Mouse (Mus musculus): ENCODE results near the gene H2-Ab1. TPM values are rescaled to one million over a fixed set of nuclear protein-coding genes. Genes with fewer than 3 reads are reported as not detected.
"Not testable (repeated sequence)": the region's sequence is repeated elsewhere in the genome, so short reads cannot be mapped to it uniquely, and the experiment has no call there.

H2-Ab1 gene
- polyA plus RNA-seq, 1 experiment from 2014 or later, result 11.7 TPM

GRCm38 (mm10) chr17:34219096-34219495 lies 38.4 kb upstream of the H2-Ab1 start:
- not testable (repeated sequence) for H3K4me1 ChIP-seq; H3K27ac ChIP-seq (replicated peaks); H3K9ac ChIP-seq; H3K36me3 ChIP-seq; H3K4me3 ChIP-seq (replicated peaks); H3K9me3 ChIP-seq (replicated peaks); H3K4me2 ChIP-seq (replicated peaks); ATAC-seq (ENCODE audit: insufficient number of reproducible peaks, low FRiP score, low TSS enrichment, low read depth)
- peaks cover 18% of the 10 kb centered on the region for H3K27me3 ChIP-seq
- 85% methylated on average over 8 of the region's 11 CpGs for WGBS

GRCm38 (mm10) chr17:34219801-34220200 lies 37.7 kb upstream of the H2-Ab1 start:
- H3K4me1 ChIP-seq; ATAC-seq (ENCODE audit: insufficient number of reproducible peaks, low FRiP score, low TSS enrichment, low read depth): not testable (repeated sequence)

GRCm38 (mm10) chr17:34220401-34220800 lies 37.1 kb upstream of the H2-Ab1 start:
- H3K27ac ChIP-seq (replicated peaks); H3K4me1 ChIP-seq; H3K27me3 ChIP-seq; H3K36me3 ChIP-seq; ATAC-seq (ENCODE audit: insufficient number of reproducible peaks, low FRiP score, low TSS enrichment, low read depth); H3K4me2 ChIP-seq (replicated peaks); H3K4me3 ChIP-seq (replicated peaks); H3K9me3 ChIP-seq (replicated peaks); H3K9ac ChIP-seq: not testable (repeated sequence)
- WGBS, result 95% methylated on average over 4 of the region's 16 CpGs

More at GRCm38 (mm10) chr17:34219801-34220200, 37.7 kb upstream of the H2-Ab1 start:
- not testable (repeated sequence) for H3K4me2 ChIP-seq (replicated peaks); H3K9me3 ChIP-seq (replicated peaks); H3K4me3 ChIP-seq (replicated peaks); H3K36me3 ChIP-seq; H3K9ac ChIP-seq; H3K27ac ChIP-seq (replicated peaks)
- 93% methylated on average over 3 of the region's 7 CpGs for WGBS
- H3K27me3 ChIP-seq, result peaks cover 12% of the 10 kb centered on the region

GRCm38 (mm10) chr17:34224816-34225215 lies 32.7 kb upstream of the H2-Ab1 start:
- no peak overlapping the region for H3K9ac ChIP-seq
- no peaks in the 10 kb centered on the region for H3K9me3 ChIP-seq (replicated peaks)
- no peaks in the 10 kb centered on the region for H3K36me3 ChIP-seq
- no peak for ATAC-seq (ENCODE audit: insufficient number of reproducible peaks, low FRiP score, low TSS enrichment, low read depth)
- no peak overlapping the region for H3K27ac ChIP-seq (replicated peaks)
- H3K4me2 ChIP-seq (replicated peaks), result no peak overlapping the region
- WGBS, result 87% methylated on average over 3 of the region's 3 CpGs
- no peak overlapping the region for H3K4me3 ChIP-seq (replicated peaks)
- H3K27me3 ChIP-seq, result no peaks in the 10 kb centered on the region
- no peaks in the 10 kb centered on the region for H3K4me1 ChIP-seq

- H3K4me3 ChIP-seq (replicated peaks), result no peak overlapping the region
- H3K36me3 ChIP-seq, result no peaks in the 10 kb centered on the region
- no peak overlapping the region for H3K4me2 ChIP-seq (replicated peaks)
- H3K27me3 ChIP-seq, result no peaks in the 10 kb centered on the region
- no peak overlapping the region for H3K9ac ChIP-seq
- ATAC-seq (ENCODE audit: insufficient number of reproducible peaks, low FRiP score, low TSS enrichment, low read depth), result no peak
- no peaks in the 10 kb centered on the region for H3K4me1 ChIP-seq
- no peaks in the 10 kb centered on the region for H3K9me3 ChIP-seq (replicated peaks)
- 95% methylated on average over 8 of the region's 8 CpGs for WGBS
- no peak overlapping the region for H3K27ac ChIP-seq (replicated peaks)
Measured at GRCm38 (mm10) chr17:34225426-34225825, 32.1 kb upstream of the H2-Ab1 start.

GRCm38 (mm10) chr17:34225911-34226310 lies 31.6 kb upstream of the H2-Ab1 start:
- H3K9ac ChIP-seq; H3K27me3 ChIP-seq; H3K4me3 ChIP-seq (replicated peaks); H3K36me3 ChIP-seq; H3K4me2 ChIP-seq (replicated peaks); H3K27ac ChIP-seq (replicated peaks); H3K4me1 ChIP-seq; ATAC-seq (ENCODE audit: insufficient number of reproducible peaks, low FRiP score, low TSS enrichment, low read depth); H3K9me3 ChIP-seq (replicated peaks): not testable (repeated sequence)
- WGBS, result 99% methylated on average over 15 of the region's 23 CpGs

- H3K4me3 ChIP-seq (replicated peaks); H3K27me3 ChIP-seq; H3K4me2 ChIP-seq (replicated peaks); ATAC-seq (ENCODE audit: insufficient number of reproducible peaks, low FRiP score, low TSS enrichment, low read depth); H3K9me3 ChIP-seq (replicated peaks); H3K9ac ChIP-seq; H3K36me3 ChIP-seq; H3K4me1 ChIP-seq; H3K27ac ChIP-seq (replicated peaks): not testable (repeated sequence)
- WGBS, result 97% methylated on average over 7 of the region's 9 CpGs
Measured at GRCm38 (mm10) chr17:34230971-34231370, 26.5 kb upstream of the H2-Ab1 start.

- not testable (repeated sequence) for H3K4me3 ChIP-seq (replicated peaks); H3K9ac ChIP-seq; H3K36me3 ChIP-seq; H3K4me2 ChIP-seq (replicated peaks); H3K27ac ChIP-seq (replicated peaks); ATAC-seq (ENCODE audit: insufficient number of reproducible peaks, low FRiP score, low TSS enrichment, low read depth); H3K27me3 ChIP-seq; H3K9me3 ChIP-seq (replicated peaks); H3K4me1 ChIP-seq
- 92% methylated on average over 6 of the region's 7 CpGs for WGBS
Measured at GRCm38 (mm10) chr17:34232021-34232420, 25.5 kb upstream of the H2-Ab1 start.

GRCm38 (mm10) chr17:34234926-34235325 lies 22.6 kb upstream of the H2-Ab1 start:
- no peaks in the 10 kb centered on the region for H3K27me3 ChIP-seq
- H3K4me2 ChIP-seq (replicated peaks), result no peak overlapping the region
- H3K9me3 ChIP-seq (replicated peaks), result no peaks in the 10 kb centered on the region
- no peak overlapping the region for H3K4me3 ChIP-seq (replicated peaks)
- ATAC-seq (ENCODE audit: insufficient number of reproducible peaks, low FRiP score, low TSS enrichment, low read depth), result no peak
- H3K4me1 ChIP-seq, result no peaks in the 10 kb centered on the region
- H3K27ac ChIP-seq (replicated peaks), result no peak overlapping the region
- no peak overlapping the region for H3K9ac ChIP-seq
- H3K36me3 ChIP-seq, result no peaks in the 10 kb centered on the region
- WGBS, result 37% methylated on average over 9 of the region's 9 CpGs

- Histone ChIP-seq H3K4me2 (replicated peaks) (no peak overlapping the region), H3K4me1 (no peaks in the 10 kb centered on the region), H3K27ac (replicated peaks) (no peak overlapping the region), H3K27me3 (no peaks in the 10 kb centered on the region), H3K9ac (no peak overlapping the region), H3K36me3 (no peaks in the 10 kb centered on the region), H3K4me3 (replicated peaks) (no peak overlapping the region), H3K9me3 (replicated peaks) (no peaks in the 10 kb centered on the region)
- no peak for ATAC-seq (ENCODE audit: insufficient number of reproducible peaks, low FRiP score, low TSS enrichment, low read depth)
- 84% methylated on average over 5 of the region's 5 CpGs for WGBS
Measured at GRCm38 (mm10) chr17:34236691-34237090, 20.8 kb upstream of the H2-Ab1 start.

- WGBS, result 75% methylated on average over 3 of the region's 3 CpGs
- ATAC-seq (ENCODE audit: insufficient number of reproducible peaks, low FRiP score, low TSS enrichment, low read depth), result no peak
- Histone ChIP-seq H3K27me3 (no peaks in the 10 kb centered on the region), H3K9me3 (replicated peaks) (no peaks in the 10 kb centered on the region), H3K4me2 (replicated peaks) (no peak overlapping the region), H3K36me3 (no peaks in the 10 kb centered on the region), H3K9ac (no peak overlapping the region), H3K4me3 (replicated peaks) (no peak overlapping the region), H3K27ac (replicated peaks) (no peak overlapping the region), H3K4me1 (no peaks in the 10 kb centered on the region)
Measured at GRCm38 (mm10) chr17:34237741-34238140, 19.7 kb upstream of the H2-Ab1 start.

GRCm38 (mm10) chr17:34238706-34239105 lies 18.8 kb upstream of the H2-Ab1 start, which contains the start of gene H2-Ob:
TSS of gene H2-Ob (plus strand) at chr17:34238903.
- Histone ChIP-seq H3K27ac (replicated peaks) (no peak within 1 kb of the TSS), H3K9me3 (replicated peaks) (no peaks in the 10 kb centered on the region), H3K4me3 (replicated peaks) (no peak within 1 kb of the TSS), H3K4me1 (no peaks in the 10 kb centered on the region), H3K4me2 (replicated peaks) (no peak within 1 kb of the TSS), H3K36me3 (no peaks in the 10 kb centered on the region), H3K9ac (no peak within 1 kb of the TSS), H3K27me3 (no peaks in the 10 kb centered on the region)
- 61% methylated on average over 3 of the region's 3 CpGs for WGBS
- no peak for ATAC-seq (ENCODE audit: insufficient number of reproducible peaks, low FRiP score, low TSS enrichment, low read depth)
